Mouse (Mus musculus) CH12.LX (cell line): ENCODE data around the gene Kremen2. TPM values are rescaled to one million over a fixed set of nuclear protein-coding genes. Genes with fewer than 3 reads are reported as not detected.

Source experiments
- DNase-seq: peaks from one replicate; pipeline ENCODE4 v3.0.0-alpha.2; 2013; ENCODE audit errors: extremely low read depth
- H3K27ac ChIP-seq: 2 replicates; pipeline ENCODE4 v1.5.1; 2012; ENCODE audit warnings: low read depth, mild to moderate bottlenecking, control low read depth, moderate library complexity; ENCODE audit not compliant: insufficient read depth
- H3K27me3 ChIP-seq: replicated peaks from 2 replicates; pipeline ENCODE3; 2012; ENCODE audit warnings: inconsistent platforms
- H3K36me3 ChIP-seq, 2 experiments: replicated peaks in 1 of 2; 2 replicates each; pipeline versions ENCODE3 to v1.6.1; 2012; ENCODE audit warnings: inconsistent platforms in 1 of 2, low read length in 1 of 2, mild to moderate bottlenecking in 1 of 2, mixed read lengths in 1 of 2, moderate library complexity in 1 of 2; ENCODE audit not compliant: control insufficient read depth in 1 of 2, insufficient read depth in 1 of 2
- H3K4me1 ChIP-seq, 2 experiments: 2 replicates each; pipeline ENCODE4 v1.6.1; 2012; ENCODE audit warnings: inconsistent platforms in 1 of 2, moderate library complexity in 1 of 2; ENCODE audit not compliant: insufficient read depth in 2 of 2, control insufficient read depth in 1 of 2
- H3K4me2 ChIP-seq: 2 replicates; pipeline ENCODE4 v1.6.1; 2012; ENCODE audit warnings: low read depth, mild to moderate bottlenecking, control low read depth; ENCODE audit not compliant: poor library complexity, insufficient read depth, severe bottlenecking
- H3K4me3 ChIP-seq, 3 experiments: fragments of 150-350 bp in 1 of 3; sonication (generic) in 1 of 3; replicated peaks in 1 of 3; 2 replicates each; pipeline versions ENCODE3 to v1.5.1; 2011 to 2012; ENCODE audit warnings: low read depth in 2 of 3, low read length in 2 of 3, mild to moderate bottlenecking in 2 of 3, moderate library complexity in 2 of 3, control low read depth in 1 of 3, improper control_type of control experiment in 1 of 3, inconsistent platforms in 1 of 3, mixed read lengths in 1 of 3; ENCODE audit not compliant: poor library complexity in 1 of 3
- H3K79me2 ChIP-seq: replicated peaks from 2 replicates; pipeline ENCODE4 v1.6.1; 2012; ENCODE audit warnings: mild to moderate bottlenecking, moderate library complexity; ENCODE audit not compliant: control insufficient read depth, poor library complexity, insufficient read depth, severe bottlenecking; ENCODE audit errors: extremely low read depth
- H3K9ac ChIP-seq: 2 replicates; pipeline ENCODE4 v1.6.1; 2012; ENCODE audit warnings: low read depth, mild to moderate bottlenecking, control low read depth, moderate library complexity; ENCODE audit not compliant: insufficient read depth
- H3K9me3 ChIP-seq: replicated peaks from 2 replicates; pipeline ENCODE3; 2012; ENCODE audit warnings: low read length, inconsistent platforms, mixed read lengths
- CHD2 ChIP-seq: IDR thresholded peaks from 2 replicates; pipeline ENCODE4 v1.6.1; 2011; ENCODE audit warnings: low read length, improper control_type of control experiment
- E2F4 ChIP-seq: IDR thresholded peaks from 2 replicates; pipeline ENCODE4 v1.6.1; 2011; ENCODE audit warnings: low read depth, low read length, improper control_type of control experiment; ENCODE audit not compliant: insufficient replicate concordance
- ETS1 ChIP-seq: conservative IDR thresholded peaks from 2 replicates; pipeline ENCODE4 v1.6.1; 2012; ENCODE audit warnings: low read depth, mild to moderate bottlenecking, inconsistent platforms, low read length, improper control_type of control experiment, moderate library complexity
- HCFC1 ChIP-seq: IDR thresholded peaks from 2 replicates; pipeline ENCODE4 v1.6.1; 2012; ENCODE audit warnings: low read depth, mild to moderate bottlenecking, inconsistent platforms, low read length, improper control_type of control experiment
- IRF4 ChIP-seq: IDR thresholded peaks from 2 replicates; pipeline ENCODE4 v1.6.1; 2014; ENCODE audit warnings: low read depth, mild to moderate bottlenecking, inconsistent platforms, low read length, improper control_type of control experiment
- JUN ChIP-seq: IDR thresholded peaks from 2 replicates; pipeline ENCODE4 v1.6.1; 2011; ENCODE audit warnings: low read depth, mild to moderate bottlenecking, low read length, improper control_type of control experiment, moderate library complexity; ENCODE audit not compliant: insufficient read depth
- JUND ChIP-seq: conservative IDR thresholded peaks from 2 replicates; pipeline ENCODE4 v1.6.1; 2011; ENCODE audit warnings: low read depth, low read length, improper control_type of control experiment
- MAFK ChIP-seq: IDR thresholded peaks from 2 replicates; pipeline ENCODE4 v1.6.1; 2011; ENCODE audit warnings: low read length, improper control_type of control experiment; ENCODE audit not compliant: insufficient replicate concordance
- MEF2A ChIP-seq: IDR thresholded peaks from 2 replicates; pipeline ENCODE4 v1.6.1; 2014; ENCODE audit warnings: low read depth, mild to moderate bottlenecking, inconsistent platforms, low read length, improper control_type of control experiment, borderline replicate concordance
- MYC ChIP-seq: IDR thresholded peaks from 2 replicates; pipeline ENCODE4 v1.6.1; 2011; ENCODE audit warnings: low read depth, mild to moderate bottlenecking, improper control_type of control experiment, low read length
- PAX5 ChIP-seq: IDR thresholded peaks from 2 replicates; pipeline ENCODE4 v1.6.1; 2012; ENCODE audit warnings: low read length, inconsistent platforms, mixed read lengths
- TBP ChIP-seq: conservative IDR thresholded peaks from 2 replicates; pipeline ENCODE4 v1.6.1; 2011; ENCODE audit warnings: low read depth, low read length, improper control_type of control experiment
- TCF12 ChIP-seq: IDR thresholded peaks from 2 replicates; pipeline ENCODE4 v1.6.1; 2014; ENCODE audit warnings: low read depth, mild to moderate bottlenecking, inconsistent platforms, low read length, improper control_type of control experiment
- ZKSCAN1 ChIP-seq: IDR thresholded peaks from 2 replicates; pipeline ENCODE4 v1.6.1; 2012; ENCODE audit warnings: low read depth, inconsistent platforms, low read length, improper control_type of control experiment, borderline replicate concordance
- ZMIZ1 ChIP-seq: IDR thresholded peaks from 2 replicates; pipeline ENCODE4 v1.6.1; 2012; ENCODE audit warnings: low read depth, mild to moderate bottlenecking, inconsistent platforms, low read length, improper control_type of control experiment
- ZNF384 ChIP-seq: IDR thresholded peaks from 2 replicates; pipeline ENCODE4 v1.6.1; 2012; ENCODE audit warnings: low read depth, low read length, improper control_type of control experiment, inconsistent platforms
- dilution Hi-C: fragments of 300-500 bp; cut with MboI; formaldehyde crosslinking; loops from 2 replicates; pipeline ENCODE4 v1.14.3; 2020; ENCODE audit warnings: low sequenced_read_pairs; ENCODE audit not compliant: extremely low pct_unique_long_range_greater_than_20kb, extremely low pct_ligation_motif_present
- in situ Hi-C: fragments of 300-500 bp; cut with MboI; formaldehyde crosslinking; loops from 3 replicates; pipeline ENCODE4 v1.14.3; 2019; ENCODE audit warnings: low sequenced_read_pairs, low pct_ligation_motif_present, low pct_unique_long_range_greater_than_20kb, mixed read lengths
- polyA plus RNA-seq: library from polyadenylated mRNA; unstranded; fragments of >175 nt; gene quantifications from 2 replicates; pipeline ENCODE4 v1.2.1, GENCODE M21; 2012; ENCODE audit warnings: low read depth; ENCODE audit not compliant: insufficient read length
- total RNA-seq, 2 experiments: library from RNA; depleted of rRNA; stranded (reverse); fragments of 300-350 nt in 1 of 2; fragments of >200 nt in 1 of 2; gene quantifications; 2 replicates each; pipeline ENCODE4 v1.2.3; 2012 to 2014

Gene Kremen2
- total and polyA plus RNA-seq, 3 experiments: 0.21 to 0.55 (median 0.23) TPM

DNA sequence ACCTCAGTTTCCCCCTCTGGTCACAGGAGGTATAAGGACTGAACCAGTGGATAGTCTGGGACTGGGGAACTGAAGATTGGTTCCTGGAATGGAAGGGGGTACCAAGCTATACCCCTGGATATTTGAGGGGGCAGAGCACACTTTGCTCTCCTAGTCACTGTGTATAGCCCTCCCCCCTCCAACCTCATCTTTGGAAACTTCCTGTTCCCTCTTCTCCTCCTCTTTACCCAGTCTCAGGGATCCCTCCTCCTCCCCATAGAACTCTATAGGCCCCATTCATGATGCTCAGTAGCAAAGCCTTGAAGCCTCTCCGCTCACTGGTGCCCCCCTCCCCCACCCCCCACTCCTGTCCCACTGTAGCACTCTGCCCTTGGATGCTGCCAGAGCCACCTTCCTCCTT, 26.2 kb downstream of the Kremen2 start:
- in situ Hi-C loops: no loop called here
- Histone ChIP-seq H3K27me3 (peaks cover 57% of the 10 kb centered on the region), H3K9me3 (no peaks in the 10 kb centered on the region)
- no peak for DNase-seq
- no peak for TF ChIP-seq E2F4
- TF ChIP-seq ZMIZ1: no peak
- TF ChIP-seq IRF4: no peak
- no peak for TF ChIP-seq CHD2
- no peak for TF ChIP-seq ZKSCAN1
- no peak for TF ChIP-seq MYC
- no peak for TF ChIP-seq JUN
- TF ChIP-seq PAX5: no peak
- TF ChIP-seq, all 38 proteins: peak for 0
- Histone ChIP-seq H3K27ac (no peak overlapping the region), H3K4me2 (no peak overlapping the region), H3K9ac (no peak overlapping the region), H3K4me3 (no peak overlapping the region), H3K4me1 (peaks cover 4 to 13% of the 10 kb centered on the region in 2 experiments), H3K79me2 (no peaks in the 10 kb centered on the region), H3K36me3 (no peaks in the 10 kb centered on the region)
- dilution Hi-C loops: no loop called here

DNA sequence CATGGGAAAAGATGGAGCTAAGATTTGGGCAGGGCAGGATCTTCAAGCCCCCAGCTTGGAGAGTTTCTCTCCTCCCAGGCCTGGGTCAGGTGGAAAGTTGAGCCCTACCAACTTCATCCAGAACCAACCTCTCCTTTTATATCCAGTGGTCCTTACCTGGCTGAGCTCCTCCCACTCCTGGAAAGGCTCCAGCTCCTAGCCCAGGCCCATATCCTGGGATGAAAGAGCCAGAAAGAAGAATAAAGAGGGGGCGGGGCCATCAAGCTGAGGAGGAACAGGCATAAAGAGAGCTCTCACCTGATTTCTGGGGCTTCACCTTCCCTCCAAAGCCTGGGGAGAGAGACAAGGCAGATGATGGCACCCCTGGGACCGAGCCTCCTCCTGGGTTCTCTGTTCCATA, 28.6 kb downstream of the Kremen2 start:
- Histone ChIP-seq H3K9me3 (no peaks in the 10 kb centered on the region), H3K27ac (no peak overlapping the region), H3K4me2 (no peak overlapping the region), H3K79me2 (no peaks in the 10 kb centered on the region), H3K9ac (no peak overlapping the region), H3K4me1 (no peaks in the 10 kb centered on the region), H3K36me3 (no peaks in the 10 kb centered on the region), H3K4me3 (no peak overlapping the region), H3K27me3 (peaks cover 76% of the 10 kb centered on the region)
- DNase-seq: no peak
- no peak for TF ChIP-seq ETS1
- TF ChIP-seq TBP: no peak
- TF ChIP-seq HCFC1: no peak
- TF ChIP-seq CHD2: no peak
- no peak for TF ChIP-seq JUN
- no peak for TF ChIP-seq MEF2A
- no peak for TF ChIP-seq E2F4
- TF ChIP-seq JUND: no peak
- TF ChIP-seq MAFK: no peak
- no peak for TF ChIP-seq TCF12
- TF ChIP-seq ZNF384: no peak
- in situ Hi-C loops (no loop called here), dilution Hi-C loops (no loop called here)
